Mouse (Mus musculus) kidney, embryonic 14.5 days (tissue): ENCODE measurements around the gene Pacs1. TPM values are rescaled to one million over a fixed set of nuclear protein-coding genes. Genes with fewer than 3 reads are reported as not detected.
"Not testable (repeated sequence)": the region's sequence is repeated elsewhere in the genome, so short reads cannot be mapped to it uniquely, and the experiment has no call there.

ENCODE experiments used
- ATAC-seq: fragments of 200-750 bp; cut with Nextera tagmentation; 2 replicates; pipeline ENCODE4 v1.8.0; 2017; ENCODE audit warnings: moderate number of reproducible peaks, mild to moderate bottlenecking, moderate TSS enrichment, moderate library complexity; ENCODE audit not compliant: low FRiP score, low TSS enrichment
- H3K27ac ChIP-seq: fragments of 300-500 bp; sonication (generic); 2 replicates; pipeline ENCODE4 v1.5.1; 2014; ENCODE audit warnings: low read depth, mild to moderate bottlenecking, low read length, moderate library complexity, mixed read lengths
- H3K27me3 ChIP-seq: fragments of 300-500 bp; sonication (generic); 2 replicates; pipeline ENCODE4 v1.6.1; 2014; ENCODE audit warnings: mild to moderate bottlenecking, low read length; ENCODE audit not compliant: control insufficient read depth, insufficient read depth
- H3K36me3 ChIP-seq: fragments of 300-500 bp; sonication (generic); 2 replicates; pipeline ENCODE4 v1.6.1; 2014; ENCODE audit warnings: low read length, mixed read lengths; ENCODE audit not compliant: control insufficient read depth, insufficient read depth
- H3K4me1 ChIP-seq: fragments of 300-500 bp; sonication (generic); 2 replicates; pipeline ENCODE4 v1.6.1; 2014; ENCODE audit warnings: low read length, mixed read lengths; ENCODE audit not compliant: control insufficient read depth, insufficient read depth
- H3K4me2 ChIP-seq: fragments of 300-500 bp; sonication (generic); replicated peaks from 2 replicates; pipeline ENCODE4 v1.6.1; 2014; ENCODE audit warnings: low read depth, mild to moderate bottlenecking, low read length
- H3K4me3 ChIP-seq: fragments of 300-500 bp; sonication (generic); 2 replicates; pipeline ENCODE4 v1.5.1; 2014; ENCODE audit warnings: mild to moderate bottlenecking, low read length
- H3K9ac ChIP-seq: fragments of 300-500 bp; sonication (generic); 2 replicates; pipeline ENCODE4 v1.6.1; 2014; ENCODE audit warnings: low read depth, mild to moderate bottlenecking, low read length, moderate library complexity
- H3K9me3 ChIP-seq: fragments of 300-500 bp; sonication (generic); 2 replicates; pipeline ENCODE4 v1.6.1; 2016; ENCODE audit warnings: low read length; ENCODE audit not compliant: control insufficient read depth
- WGBS: fragments of 180-500 bp; shearing (Covaris S2); extraction: QIAGEN DNeasy Blood & Tissue Kit; methylation state at CpG from one replicate; pipeline ENCODE4 v1.1.7; 2014; 5-methylcytosine and 5-hydroxymethylcytosine counted together
- polyA plus RNA-seq: library from polyadenylated mRNA; unstranded; fragments of >200 nt; fragmentation: Nextera tagmentation; extraction: Ambion mirVana; gene quantifications from 2 replicates; pipeline ENCODE4 v1.2.1, GENCODE M21; 2014

The Pacs1 gene
- polyA plus RNA-seq, 1 experiment from 2014 or later = 30.4 TPM

GRCm38 (mm10) chr19:5230110-5230509 lies 42.8 kb downstream of the Pacs1 start:
- Histone ChIP-seq H3K4me1 (no peaks in the 10 kb centered on the region), H3K9me3 (no peaks in the 10 kb centered on the region), H3K4me2 (no peak overlapping the region), H3K36me3 (no peaks in the 10 kb centered on the region), H3K27ac (no peak overlapping the region), H3K4me3 (no peak overlapping the region), H3K27me3 (no peaks in the 10 kb centered on the region), H3K9ac (no peak overlapping the region)
- no peak for ATAC-seq
- WGBS = 78% methylated on average over 2 of the region's 2 CpGs

- Histone ChIP-seq H3K27me3 (no peaks in the 10 kb centered on the region), H3K27ac (no peak overlapping the region), H3K9ac (no peak overlapping the region), H3K4me2 (no peak overlapping the region), H3K36me3 (no peaks in the 10 kb centered on the region), H3K4me3 (no peak overlapping the region), H3K9me3 (no peaks in the 10 kb centered on the region), H3K4me1 (no peaks in the 10 kb centered on the region)
- 65% methylated on average over 2 of the region's 2 CpGs for WGBS
- ATAC-seq = no peak
Measured at GRCm38 (mm10) chr19:5224624-5225023, 48.3 kb downstream of the Pacs1 start.

- Histone ChIP-seq H3K27ac (no peak overlapping the region), H3K27me3 (no peaks in the 10 kb centered on the region), H3K4me3 (no peak overlapping the region), H3K4me2 (no peak overlapping the region), H3K9me3 (no peaks in the 10 kb centered on the region), H3K4me1 (no peaks in the 10 kb centered on the region), H3K36me3 (no peaks in the 10 kb centered on the region), H3K9ac (no peak overlapping the region)
- 86% methylated on average over 4 of the region's 4 CpGs for whole genome bisulfite sequencing
- no peak for ATAC-seq
Measured at GRCm38 (mm10) chr19:5224077-5224476, 48.8 kb downstream of the Pacs1 start.

- H3K4me1 ChIP-seq = no peaks in the 10 kb centered on the region
- H3K4me2 ChIP-seq = no peak overlapping the region
- H3K27ac ChIP-seq = no peak overlapping the region
- H3K4me3 ChIP-seq = no peak overlapping the region
- H3K36me3 ChIP-seq = no peaks in the 10 kb centered on the region
- no peaks in the 10 kb centered on the region for H3K9me3 ChIP-seq
- no peak for ATAC-seq
- WGBS = 72% methylated on average over 2 of the region's 2 CpGs
- H3K9ac ChIP-seq = no peak overlapping the region
- no peaks in the 10 kb centered on the region for H3K27me3 ChIP-seq
Measured at GRCm38 (mm10) chr19:5221926-5222325, 51.0 kb downstream of the Pacs1 start.

GRCm38 (mm10) chr19:5221219-5221723 lies 51.6 kb downstream of the Pacs1 start:
- WGBS = 30% methylated on average over 2 of the region's 2 CpGs

GRCm38 (mm10) chr19:5220389-5220788 lies 52.5 kb downstream of the Pacs1 start:
- Histone ChIP-seq H3K9ac (no peak overlapping the region), H3K9me3 (no peaks in the 10 kb centered on the region), H3K27ac (no peak overlapping the region), H3K27me3 (no peaks in the 10 kb centered on the region), H3K4me1 (no peaks in the 10 kb centered on the region), H3K36me3 (no peaks in the 10 kb centered on the region), H3K4me2 (no peak overlapping the region), H3K4me3 (no peak overlapping the region)
- no peak for ATAC-seq
- 89% methylated on average over 3 of the region's 3 CpGs for WGBS

More at GRCm38 (mm10) chr19:5221219-5221723, 51.6 kb downstream of the Pacs1 start:
- H3K36me3 ChIP-seq, H3K27ac ChIP-seq, ATAC-seq, H3K9ac ChIP-seq, H3K4me1 ChIP-seq, H3K9me3 ChIP-seq, H3K27me3 ChIP-seq, H3K4me2 ChIP-seq, H3K4me3 ChIP-seq: not testable (repeated sequence)

GRCm38 (mm10) chr19:5201691-5202090 lies 71.2 kb downstream of the Pacs1 start:
- Histone ChIP-seq H3K27ac (no peak overlapping the region), H3K4me1 (no peaks in the 10 kb centered on the region), H3K36me3 (no peaks in the 10 kb centered on the region), H3K27me3 (no peaks in the 10 kb centered on the region), H3K9me3 (no peaks in the 10 kb centered on the region), H3K9ac (no peak overlapping the region), H3K4me2 (no peak overlapping the region), H3K4me3 (no peak overlapping the region)
- ATAC-seq = no peak
- WGBS = 88% methylated on average over 2 of the region's 2 CpGs

GRCm38 (mm10) chr19:5200617-5201016 lies 72.3 kb downstream of the Pacs1 start:
- H3K4me3 ChIP-seq, H3K36me3 ChIP-seq, H3K4me2 ChIP-seq, H3K27ac ChIP-seq, ATAC-seq, H3K4me1 ChIP-seq, H3K9ac ChIP-seq, H3K9me3 ChIP-seq, H3K27me3 ChIP-seq: not testable (repeated sequence)
- 83% methylated on average over 4 of the region's 4 CpGs for WGBS

GRCm38 (mm10) chr19:5198553-5198952 lies 74.4 kb downstream of the Pacs1 start:
- WGBS = 89% methylated on average over 3 of the region's 3 CpGs
- ATAC-seq = no peak

More at GRCm38 (mm10) chr19:5198553-5198952, 74.4 kb downstream of the Pacs1 start:
- Histone ChIP-seq H3K36me3 (no peaks in the 10 kb centered on the region), H3K4me3 (no peak overlapping the region), H3K27me3 (no peaks in the 10 kb centered on the region), H3K27ac (no peak overlapping the region), H3K4me2 (no peak overlapping the region), H3K4me1 (no peaks in the 10 kb centered on the region), H3K9me3 (no peaks in the 10 kb centered on the region), H3K9ac (no peak overlapping the region)
